Mouse (Mus musculus): ENCODE measurements at regions not wholly inside any gene's neighbourhood (a gene's known extent, or its start where the extent isn't known, plus 50 kb on each side); places are given as distances from the start of the nearest gene placed in this dataset.

GRCm38 (mm10) chr4:91929232-91929631 lies 217.8 kb downstream of the Izumo3 start:
- no peak overlapping the region for H3K9ac ChIP-seq (replicated peaks)
- H3K4me1 ChIP-seq = no peaks in the 10 kb centered on the region
- H3K4me3 ChIP-seq = no peak overlapping the region
- no peaks in the 10 kb centered on the region for H3K9me3 ChIP-seq
- no peaks in the 10 kb centered on the region for H3K27me3 ChIP-seq
- 0 out of 2 replicates have a peak, but pooled peaks have one; percentile 46 for ATAC-seq (replicated peaks)
- H3K36me3 ChIP-seq = no peaks in the 10 kb centered on the region
- H3K27ac ChIP-seq (replicated peaks) = no peak overlapping the region
- H3K4me2 ChIP-seq (replicated peaks) = no peak overlapping the region
- 23% methylated on average over 5 of the region's 5 CpGs for WGBS

- no peak for ATAC-seq (replicated peaks)
- H3K27me3 ChIP-seq = no peaks in the 10 kb centered on the region
- no peaks in the 10 kb centered on the region for H3K9me3 ChIP-seq
- H3K27ac ChIP-seq (replicated peaks) = no peak overlapping the region
- no peak overlapping the region for H3K4me3 ChIP-seq
- no peak overlapping the region for H3K9ac ChIP-seq (replicated peaks)
- H3K4me1 ChIP-seq = no peaks in the 10 kb centered on the region
- 82% methylated on average over 1 of the region's 1 CpGs for WGBS
- H3K4me2 ChIP-seq (replicated peaks) = no peak overlapping the region
- H3K36me3 ChIP-seq = no peaks in the 10 kb centered on the region
Observed at GRCm38 (mm10) chr4:91907147-91907546, 239.9 kb downstream of the Izumo3 start.

GRCm38 (mm10) chr4:91905111-91905510 lies 241.9 kb downstream of the Izumo3 start:
- H3K9me3 ChIP-seq = no peaks in the 10 kb centered on the region
- 59% methylated on average over 1 of the region's 1 CpGs for WGBS
- H3K4me3 ChIP-seq = no peak overlapping the region
- no peak overlapping the region for H3K9ac ChIP-seq (replicated peaks)
- H3K27me3 ChIP-seq = no peaks in the 10 kb centered on the region
- no peak for ATAC-seq (replicated peaks)
- no peak overlapping the region for H3K4me2 ChIP-seq (replicated peaks)
- no peaks in the 10 kb centered on the region for H3K4me1 ChIP-seq
- no peaks in the 10 kb centered on the region for H3K36me3 ChIP-seq
- H3K27ac ChIP-seq (replicated peaks) = no peak overlapping the region

GRCm38 (mm10) chr4:91891419-91891818 lies 255.6 kb downstream of the Izumo3 start:
- Histone ChIP-seq H3K9ac (replicated peaks) (no peak overlapping the region), H3K27ac (replicated peaks) (no peak overlapping the region), H3K9me3 (no peaks in the 10 kb centered on the region), H3K36me3 (no peaks in the 10 kb centered on the region), H3K4me1 (no peaks in the 10 kb centered on the region), H3K4me3 (no peak overlapping the region), H3K27me3 (no peaks in the 10 kb centered on the region), H3K4me2 (replicated peaks) (no peak overlapping the region)
- ATAC-seq (replicated peaks) = no peak
- 66% methylated on average over 2 of the region's 2 CpGs for WGBS
